Mouse (Mus musculus): ENCODE data around the gene Kcna7. TPM values are rescaled to one million over a fixed set of nuclear protein-coding genes. Genes with fewer than 3 reads are reported as not detected.
"Not testable (repeated sequence)": the region's sequence is repeated elsewhere in the genome, so short reads cannot be mapped to it uniquely, and the experiment has no call there.

The Kcna7 gene
- total RNA-seq, 2 experiments from 2014 or later, result 39.6 to 44.1 TPM

DNA sequence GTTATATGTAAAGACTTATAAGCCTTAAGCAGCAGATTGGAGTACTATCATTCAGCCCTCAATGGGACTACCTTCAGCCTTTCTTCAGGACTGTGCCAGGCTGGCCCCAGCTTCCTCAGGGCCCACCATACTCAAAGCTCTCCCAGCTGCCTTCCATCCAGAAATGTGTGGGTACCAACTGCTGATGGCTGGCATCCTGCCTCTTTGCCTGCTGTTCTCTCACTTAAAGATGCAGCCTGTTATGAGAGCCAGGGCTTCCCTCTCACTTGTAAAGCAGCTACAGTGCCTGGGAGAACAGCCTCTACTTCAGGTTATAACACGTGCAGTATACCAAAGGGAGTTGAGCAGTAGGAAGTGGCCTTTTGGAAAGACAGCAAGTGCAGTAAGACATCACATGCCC is 29.4 kb upstream of the Kcna7 start:
- DNase-seq, result no peak
- intact Hi-C loops (cut with DNase I; ENCODE audit: low total_unique reads), result no loop called here

DNA sequence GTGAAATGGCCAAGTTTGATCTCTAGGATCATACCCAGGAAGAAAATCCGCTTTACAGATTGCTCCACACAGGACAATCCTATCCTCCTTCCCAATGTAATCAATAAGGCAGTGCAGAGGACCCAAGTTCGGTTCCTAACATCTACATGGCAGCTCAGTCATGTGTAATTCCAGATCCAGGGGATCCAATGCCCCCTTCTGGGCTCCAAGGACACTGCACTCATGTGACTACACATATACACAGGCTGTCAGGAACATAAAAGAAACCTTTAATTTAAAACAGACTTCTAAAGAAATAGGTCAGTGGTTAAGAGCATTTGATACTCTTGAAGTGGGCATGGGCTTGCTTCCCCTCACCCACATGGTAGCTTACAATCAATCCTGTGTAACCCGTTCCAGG is 19.4 kb upstream of the Kcna7 start:
- intact Hi-C loops (cut with DNase I; ENCODE audit: low total_unique reads), result no loop called here
- no peak for DNase-seq

DNA sequence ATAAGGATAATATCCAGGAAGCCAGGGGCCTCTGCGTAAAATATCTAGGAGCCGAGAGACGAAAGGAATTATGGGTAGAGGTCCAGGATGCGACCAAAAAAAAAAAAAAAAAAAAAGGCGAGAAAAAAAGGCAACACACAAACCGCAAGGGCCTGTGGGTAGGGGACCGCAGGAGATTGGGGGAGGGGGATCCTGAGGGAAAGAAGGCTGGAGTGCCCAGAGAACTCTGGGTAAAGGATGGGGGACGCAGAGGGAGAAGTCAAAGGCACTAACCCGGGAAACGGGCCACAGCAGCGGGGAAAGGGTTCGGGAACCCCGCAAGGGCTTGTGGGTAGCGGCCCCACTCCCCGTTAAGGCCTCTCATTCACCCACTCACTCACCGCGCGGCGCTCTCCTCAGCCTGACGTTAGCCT is 10.3 kb upstream of the Kcna7 start:
- intact Hi-C loops (cut with DNase I; ENCODE audit: low total_unique reads), result no loop called here
- DNase-seq, result peak; percentile 70

DNA sequence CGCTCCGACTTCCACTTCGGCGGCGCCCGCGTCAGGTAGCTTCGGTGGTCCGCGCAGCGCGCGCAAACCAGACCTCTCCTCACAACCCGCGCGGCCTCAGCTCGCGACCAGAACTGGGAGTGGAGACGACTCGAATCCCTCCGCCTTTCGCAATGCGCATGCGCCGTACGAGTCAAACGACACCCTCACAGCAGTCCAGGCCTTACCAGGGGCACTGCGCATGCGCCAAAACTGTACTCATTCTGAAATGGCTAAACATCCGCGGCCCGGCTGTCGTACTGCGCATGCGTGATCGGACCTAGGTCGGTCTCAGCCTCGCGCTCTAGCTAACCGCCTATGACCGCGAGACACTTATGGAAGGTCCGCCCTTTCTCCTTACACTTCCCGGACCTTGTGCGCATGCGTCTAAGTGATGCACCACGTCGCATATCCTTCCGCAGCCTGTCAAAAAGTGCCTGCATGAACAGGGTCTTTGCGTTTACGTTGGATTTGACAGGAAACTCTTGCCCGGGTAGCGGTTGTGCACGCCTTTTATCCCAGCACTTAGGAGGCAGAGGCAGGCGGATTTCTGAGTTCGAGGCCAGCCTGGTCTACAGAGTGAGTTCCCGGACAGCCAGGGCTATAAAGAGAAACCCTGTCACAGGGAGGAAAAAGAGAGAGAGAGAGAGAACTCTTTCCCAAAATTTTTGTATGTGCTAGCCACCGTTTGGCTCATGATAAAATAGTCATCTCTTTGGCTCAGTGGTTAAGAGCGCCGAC is 9.7 kb upstream of the Kcna7 start, which contains the start of gene Snrnp70:
Gene Snrnp70, minus strand, starts transcription at position 165 of the 759 bp plus-strand sequence.
- DNase-seq, result peak; percentile 100

DNA sequence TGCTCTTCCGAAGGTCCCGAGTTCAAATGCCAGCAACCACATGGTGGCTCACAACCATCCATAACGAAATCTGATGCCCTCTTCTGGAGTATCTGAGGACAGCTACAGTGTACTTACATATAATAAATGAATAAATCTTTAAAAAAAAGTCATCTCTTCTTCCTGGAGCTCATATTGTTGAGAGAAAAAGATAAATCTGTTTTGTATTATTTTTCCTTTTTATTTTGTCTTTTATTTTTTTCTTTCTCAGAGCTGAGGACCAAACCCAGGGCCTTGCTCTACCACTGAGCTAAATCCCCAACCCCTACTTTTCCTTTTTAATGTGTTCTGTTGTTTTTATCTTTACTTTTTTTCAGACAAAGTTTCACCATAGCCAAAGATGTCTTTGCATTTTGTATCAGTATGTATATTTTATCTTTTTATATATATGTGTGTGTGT is 9.1 kb upstream of the Kcna7 start:
- DNase-seq; intact Hi-C loops (cut with DNase I; ENCODE audit: low total_unique reads): not testable (repeated sequence)

More for the DNA sequence above, 9.7 kb upstream of the Kcna7 start, which contains the start of gene Snrnp70:
- intact Hi-C loops (cut with DNase I; ENCODE audit: low total_unique reads), result no loop called here

DNA sequence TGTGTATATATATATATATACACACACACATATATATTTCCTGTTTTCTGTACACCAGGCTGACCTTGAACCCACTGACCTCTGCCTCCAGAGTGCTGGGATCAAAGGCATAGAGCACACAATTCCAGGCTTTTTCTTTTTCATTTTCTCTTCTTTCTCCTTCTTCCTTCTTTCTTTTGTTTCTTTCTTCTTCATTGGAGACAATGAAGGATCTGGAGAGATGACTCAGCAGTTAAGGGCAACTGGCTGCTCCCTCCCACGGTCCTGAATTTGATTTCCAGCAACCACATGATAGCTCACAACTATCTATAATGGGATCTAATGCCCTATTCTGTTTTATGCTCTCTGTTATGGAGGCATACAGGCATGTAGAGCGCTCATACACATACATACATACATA is 8.7 kb upstream of the Kcna7 start:
- intact Hi-C loops (cut with DNase I; ENCODE audit: low total_unique reads), result no loop called here
- DNase-seq, result no peak

DNA sequence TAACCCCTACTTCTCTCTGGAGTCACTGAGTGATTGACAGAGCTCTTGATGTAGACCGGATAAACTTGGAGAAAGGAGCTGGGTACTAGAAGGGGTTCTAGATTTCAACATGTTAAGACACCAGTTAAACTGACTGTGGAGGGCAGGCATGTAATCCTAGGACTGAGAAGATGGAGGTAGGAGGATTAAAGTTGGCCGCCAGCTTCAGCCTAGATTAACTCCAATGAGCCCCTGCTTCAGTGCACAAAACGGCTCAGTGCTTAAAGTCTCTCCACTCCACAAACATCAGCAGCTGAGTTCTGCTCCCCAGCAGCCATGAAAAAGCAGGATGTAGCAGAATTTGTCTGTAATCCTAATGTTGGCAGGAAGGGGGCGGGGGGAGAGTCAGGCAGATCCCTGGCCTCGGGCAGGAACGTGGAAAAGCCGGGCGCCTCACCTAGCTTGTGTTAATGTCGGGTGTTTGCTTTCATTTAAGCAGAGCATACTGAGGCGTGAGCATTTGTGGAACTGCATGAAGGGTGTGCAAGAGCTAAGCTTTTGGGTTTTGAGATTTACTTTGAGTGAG is 3.9 kb upstream of the Kcna7 start:
- no peak for DNase-seq
- intact Hi-C loops (cut with DNase I; ENCODE audit: low total_unique reads), result no loop called here

DNA sequence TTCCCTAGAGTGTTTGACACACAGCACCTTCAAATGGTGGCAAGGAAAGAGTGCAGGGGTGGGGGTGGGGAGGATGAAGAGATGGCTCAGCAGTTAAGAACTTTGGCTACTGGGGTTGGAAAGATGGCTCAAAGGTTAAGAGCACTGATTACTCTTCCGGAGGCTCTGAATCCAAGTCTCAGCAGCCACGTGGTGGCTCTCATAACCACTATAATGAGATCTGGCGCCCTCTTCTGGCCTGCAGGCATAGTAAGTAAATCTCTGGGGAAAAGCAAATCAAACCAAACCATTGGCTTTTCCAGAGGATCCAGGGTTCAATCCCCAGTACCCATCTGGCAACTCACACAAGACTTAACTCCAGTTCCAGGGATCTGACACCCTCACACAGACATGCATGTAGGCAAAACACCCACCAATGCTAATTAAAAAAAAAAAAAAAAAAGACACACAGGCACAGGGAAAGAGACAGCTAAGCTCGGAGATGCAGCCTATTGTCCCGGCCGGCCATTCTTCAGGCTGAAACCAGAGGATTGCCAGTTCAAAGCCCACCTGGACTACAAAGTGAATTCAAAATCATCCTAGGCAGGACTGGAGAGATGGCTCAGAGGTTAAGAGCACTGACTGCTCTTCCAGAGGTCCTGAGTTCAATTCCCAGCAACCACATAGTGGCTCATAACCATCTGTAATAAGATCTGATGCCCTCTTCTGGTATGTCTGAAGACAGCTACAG is 1.8 kb upstream of the Kcna7 start:
- intact Hi-C loops (cut with DNase I; ENCODE audit: low total_unique reads), result no loop called here
- peak; percentile 63 for DNase-seq

DNA sequence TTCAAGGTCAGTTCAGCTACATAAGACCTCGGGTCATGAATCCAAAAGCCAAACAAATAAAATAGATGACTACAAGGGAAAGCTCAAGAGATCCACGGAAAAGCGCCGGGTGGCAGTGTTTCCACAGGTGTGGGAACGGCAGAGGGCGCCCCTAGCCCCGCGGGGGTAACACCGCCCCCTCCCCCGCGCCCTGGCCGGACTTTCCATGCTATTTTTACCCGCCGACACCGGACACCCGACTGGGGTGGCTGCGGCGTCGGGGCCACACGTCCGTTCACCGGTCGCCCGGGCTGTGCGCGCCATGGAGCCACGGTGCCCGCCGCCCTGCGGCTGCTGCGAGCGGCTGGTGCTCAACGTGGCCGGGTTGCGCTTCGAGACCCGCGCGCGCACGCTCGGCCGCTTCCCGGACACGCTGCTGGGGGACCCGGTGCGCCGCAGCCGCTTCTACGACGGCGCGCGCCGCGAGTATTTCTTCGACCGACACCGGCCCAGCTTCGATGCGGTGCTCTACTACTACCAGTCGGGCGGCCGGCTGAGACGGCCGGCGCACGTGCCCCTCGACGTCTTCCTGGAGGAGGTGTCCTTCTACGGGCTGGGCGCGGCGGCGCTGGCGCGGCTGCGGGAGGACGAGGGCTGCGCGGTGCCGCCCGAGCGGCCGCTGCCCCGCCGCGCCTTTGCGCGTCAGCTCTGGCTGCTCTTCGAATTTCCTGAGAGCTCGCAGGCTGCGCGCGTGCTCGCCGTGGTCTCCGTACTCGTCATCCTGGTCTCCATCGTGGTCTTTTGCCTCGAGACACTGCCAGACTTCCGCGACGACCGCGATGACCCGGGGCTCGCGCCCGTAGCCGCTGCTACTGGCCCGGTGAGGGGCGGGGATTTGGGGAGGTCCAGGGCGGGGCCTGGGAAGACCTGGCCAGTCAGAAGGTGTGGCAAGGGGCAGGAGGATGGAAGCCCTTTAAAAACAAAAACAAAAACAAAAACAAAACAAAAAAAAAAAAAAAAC is 1.0 kb downstream of the Kcna7 start:
- intact Hi-C loops (cut with DNase I; ENCODE audit: low total_unique reads), result no loop called here

DNA sequence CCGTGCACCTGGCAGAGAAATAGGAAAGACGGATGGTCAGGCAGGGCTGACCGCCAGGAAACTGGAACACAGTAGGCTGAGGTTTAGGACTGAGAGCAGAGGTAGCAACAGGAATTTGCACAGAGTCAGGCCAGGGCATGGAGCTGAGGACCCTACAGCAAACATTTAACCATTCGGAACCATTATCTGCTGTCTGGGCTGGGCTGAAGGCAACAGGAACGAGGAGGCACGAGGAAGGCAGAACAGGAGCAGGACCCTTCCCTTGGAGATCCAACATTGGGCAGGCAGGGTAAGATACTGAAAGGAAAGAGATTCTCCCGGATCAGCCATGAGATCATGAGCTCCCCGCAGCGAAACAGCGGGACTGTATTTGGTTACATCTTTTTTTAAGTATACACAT is 2.4 kb downstream of the Kcna7 start:
- intact Hi-C loops (cut with DNase I; ENCODE audit: low total_unique reads), result no loop called here
- DNase-seq, result no peak

More for the DNA sequence above, 1.0 kb downstream of the Kcna7 start:
- DNase-seq, result peak; percentile 81

DNA sequence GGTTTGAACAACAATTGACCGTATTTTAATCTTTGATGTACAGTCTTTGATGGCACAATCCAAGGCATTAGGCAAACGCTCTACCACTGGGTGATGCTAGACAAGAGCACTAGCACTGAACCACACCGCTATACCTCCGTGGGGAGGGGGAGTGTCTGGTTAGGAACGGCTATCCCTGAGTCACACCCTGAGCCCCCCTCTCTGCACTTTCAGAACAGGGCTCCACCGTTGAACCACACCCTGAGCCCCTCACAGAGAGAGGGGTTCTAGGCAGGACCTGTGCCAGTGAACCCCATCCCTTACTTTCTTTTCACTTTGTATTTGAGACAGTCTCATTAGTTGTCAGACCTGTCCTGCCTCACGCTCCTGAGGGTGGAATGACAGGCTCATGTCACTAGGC is 2.9 kb downstream of the Kcna7 start:
- DNase-seq, result no peak
- intact Hi-C loops (cut with DNase I; ENCODE audit: low total_unique reads), result no loop called here

DNA sequence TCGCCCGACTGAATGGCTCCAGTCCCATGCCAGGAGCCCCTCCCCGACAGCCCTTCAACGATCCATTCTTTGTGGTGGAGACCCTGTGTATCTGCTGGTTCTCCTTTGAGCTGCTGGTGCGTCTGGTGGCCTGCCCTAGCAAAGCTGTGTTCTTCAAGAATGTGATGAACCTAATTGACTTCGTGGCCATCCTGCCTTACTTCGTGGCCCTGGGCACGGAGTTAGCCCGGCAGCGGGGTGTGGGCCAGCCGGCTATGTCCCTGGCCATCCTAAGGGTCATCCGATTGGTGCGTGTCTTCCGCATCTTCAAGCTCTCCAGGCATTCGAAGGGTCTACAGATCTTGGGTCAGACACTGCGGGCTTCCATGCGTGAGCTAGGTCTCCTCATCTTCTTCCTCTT is 3.5 kb downstream of the Kcna7 start:
- no peak for DNase-seq
- intact Hi-C loops (cut with DNase I; ENCODE audit: low total_unique reads), result no loop called here

DNA sequence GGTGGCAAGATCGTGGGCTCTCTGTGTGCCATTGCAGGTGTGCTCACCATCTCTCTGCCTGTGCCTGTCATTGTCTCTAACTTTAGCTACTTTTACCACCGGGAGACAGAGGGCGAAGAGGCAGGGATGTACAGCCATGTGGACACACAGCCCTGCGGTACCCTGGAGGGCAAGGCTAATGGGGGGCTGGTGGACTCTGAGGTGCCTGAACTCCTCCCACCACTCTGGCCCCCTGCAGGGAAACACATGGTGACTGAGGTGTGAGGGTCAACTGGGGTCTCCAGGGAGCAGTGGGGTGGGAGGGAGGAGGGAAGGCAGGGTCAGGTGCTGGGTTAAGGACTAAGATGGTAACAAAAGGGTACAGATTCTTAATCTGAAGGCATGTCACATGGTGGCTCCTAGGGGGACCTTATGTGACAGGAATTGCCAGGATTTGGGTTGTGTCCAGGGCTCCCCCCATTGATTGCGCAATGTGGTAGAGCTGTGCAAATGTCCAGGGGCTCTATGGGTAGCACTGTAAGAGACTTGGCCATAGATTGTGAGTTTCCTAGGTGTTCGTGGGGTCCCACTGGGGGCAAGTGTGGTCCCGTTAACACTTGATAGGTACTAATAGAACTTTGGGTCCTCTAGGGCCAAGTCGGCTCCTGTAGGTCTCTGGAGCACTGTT is 4.2 kb downstream of the Kcna7 start:
- DNase-seq, result no peak
- intact Hi-C loops (cut with DNase I; ENCODE audit: low total_unique reads), result no loop called here

DNA sequence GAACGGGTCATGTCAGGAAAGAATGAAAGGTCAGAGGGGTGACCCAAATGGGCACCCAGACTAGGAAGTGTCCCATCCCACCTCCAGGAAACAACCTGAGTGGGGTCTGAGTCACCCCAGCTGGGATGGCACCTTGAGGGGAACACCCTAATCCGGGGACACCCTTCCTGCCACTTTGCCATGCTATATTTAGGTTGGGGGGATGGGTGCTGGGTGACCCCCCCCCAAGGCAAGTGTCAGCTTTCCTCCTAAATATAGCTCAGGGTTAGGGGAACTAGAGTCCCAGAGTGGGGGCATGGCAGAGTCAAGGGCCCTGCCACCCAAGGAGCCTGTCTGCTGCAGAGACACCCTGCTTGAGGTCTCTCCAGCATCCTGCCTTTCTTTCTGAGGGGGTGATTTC is 7.0 kb downstream of the Kcna7 start:
- intact Hi-C loops (cut with DNase I; ENCODE audit: low total_unique reads), result no loop called here
- peak; percentile 45 for DNase-seq

DNA sequence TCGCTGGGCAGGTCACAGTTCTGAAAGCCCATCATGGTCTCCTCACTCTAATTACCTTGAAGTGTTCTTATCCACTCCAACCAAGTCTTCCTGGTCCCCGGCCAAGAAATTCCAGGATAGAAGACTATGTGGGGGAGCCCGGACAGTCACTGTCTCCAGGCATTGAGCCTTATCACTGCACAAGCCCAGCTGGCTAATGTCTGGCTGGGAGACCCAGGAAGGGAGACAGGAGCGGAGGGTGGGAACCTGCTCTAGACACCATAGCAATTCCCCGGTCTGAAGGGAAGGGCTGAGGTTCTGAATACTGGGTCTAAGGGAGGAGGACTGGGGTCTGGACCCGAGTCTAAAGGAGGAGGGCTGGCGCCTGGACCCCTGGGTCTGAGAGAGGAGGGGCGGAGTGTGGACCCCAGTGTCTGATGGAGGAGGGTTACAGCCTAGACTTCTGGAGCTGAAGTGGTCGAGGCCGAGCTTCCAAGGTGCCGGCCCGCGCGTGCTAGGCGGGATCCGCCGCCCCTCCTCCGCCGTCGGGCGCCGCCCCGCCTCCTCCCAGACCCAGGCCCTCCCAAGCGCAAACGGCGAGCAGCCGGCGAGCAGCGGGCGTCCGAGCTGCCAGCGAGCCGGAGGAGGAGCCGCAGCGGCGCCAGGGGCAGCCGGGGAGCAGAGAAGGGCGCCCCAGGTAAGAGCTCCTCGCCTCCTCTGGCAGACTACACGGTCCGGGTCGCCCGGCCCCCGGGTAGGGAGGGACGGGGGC is 7.8 kb downstream of the Kcna7 start, which contains the start of gene Ntf5:
Gene Ntf5, plus strand, starts transcription at position 583 of the 751 bp plus-strand sequence.
- DNase-seq, result no peak
- intact Hi-C loops (cut with DNase I; ENCODE audit: low total_unique reads), result no loop called here

DNA sequence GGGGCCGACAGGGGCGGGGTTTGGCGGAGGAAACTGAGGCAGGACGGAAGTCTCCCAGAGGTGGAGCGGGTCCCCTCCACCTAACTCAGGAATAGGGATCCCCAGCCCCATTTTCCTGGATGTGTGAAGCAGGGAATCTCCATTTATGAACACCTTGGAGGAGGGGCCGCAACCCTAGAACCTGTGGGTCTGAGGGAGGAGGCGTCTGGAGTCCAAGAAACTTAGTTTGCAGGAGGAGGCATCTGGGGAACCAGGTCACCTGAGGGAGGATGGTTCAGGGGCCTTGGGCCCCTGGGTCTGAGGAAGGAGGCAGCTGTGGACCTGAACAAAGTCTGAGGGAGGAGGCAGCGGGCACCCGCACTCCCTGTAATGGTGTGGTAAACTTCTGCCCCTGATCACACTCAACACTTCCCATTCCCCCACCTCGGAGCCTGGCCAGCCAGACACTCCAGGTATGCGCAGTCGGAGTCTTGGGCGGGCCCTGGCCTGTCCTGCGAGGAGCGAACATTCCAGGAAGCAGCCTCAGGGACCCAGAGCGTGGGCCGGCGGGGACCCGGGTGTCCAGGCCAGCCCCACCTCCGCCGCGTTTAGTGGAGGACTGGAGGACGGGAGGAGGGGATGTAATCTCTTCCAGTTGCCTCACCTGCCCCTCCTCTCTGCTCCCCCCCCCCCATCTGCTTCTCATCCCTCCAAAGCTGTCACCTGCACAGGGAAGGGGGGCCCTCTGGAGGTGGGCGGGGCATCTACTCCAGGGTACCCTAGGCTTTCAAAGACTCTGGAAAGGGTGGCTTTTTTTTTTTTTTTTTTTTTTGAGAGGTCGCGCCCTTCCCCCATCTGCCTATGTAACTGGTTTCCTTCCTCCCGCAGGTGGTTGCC is 8.6 kb downstream of the Kcna7 start:
- DNase-seq, result no peak
- intact Hi-C loops (cut with DNase I; ENCODE audit: low total_unique reads), result no loop called here

DNA sequence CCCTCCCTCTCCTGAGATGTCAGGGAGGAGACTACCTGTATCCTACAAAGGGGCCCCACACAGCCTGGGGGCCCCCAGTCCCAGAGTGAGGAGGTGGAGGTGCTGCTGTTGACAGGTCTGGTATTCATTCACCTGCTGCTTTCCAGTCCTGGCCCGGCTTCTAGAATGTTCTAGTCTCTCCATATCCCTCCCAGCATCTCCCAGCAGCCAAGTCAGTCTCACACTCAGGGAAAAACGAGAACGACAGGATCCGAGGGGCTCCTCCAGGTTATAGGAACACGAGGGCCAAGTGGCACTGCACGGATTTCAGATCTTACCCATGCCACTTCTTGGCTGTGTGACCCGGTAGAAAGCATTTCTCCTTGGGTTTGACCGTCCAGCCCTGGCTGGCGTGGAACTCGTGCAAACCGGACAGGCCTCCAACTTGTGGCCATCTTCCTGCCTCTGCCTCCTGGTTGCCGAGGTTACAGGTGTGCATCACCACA is 9.3 kb downstream of the Kcna7 start:
- intact Hi-C loops (cut with DNase I; ENCODE audit: low total_unique reads), result no loop called here
- DNase-seq, result no peak

Measured in gastrocnemius, postnatal 14 days (tissue).